Mouse (Mus musculus) spleen, adult 2 months (tissue): Measurements from ENCODE around the gene Gng3.

Source experiments
- CTCF ChIP-seq: fragments of 200-500 bp; IDR thresholded peaks from 2 replicates; pipeline ENCODE4 v1.5.1; 2011; ENCODE audit warnings: mild to moderate bottlenecking, inconsistent platforms; ENCODE audit not compliant: insufficient read depth, insufficient read length, insufficient replicate concordance; ENCODE audit errors: extremely low read depth
- POLR2A ChIP-seq: fragments of 200-500 bp; IDR thresholded peaks from 2 replicates; pipeline ENCODE4 v1.6.1; 2011; ENCODE audit warnings: low read depth, low read length, inconsistent platforms

DNA sequence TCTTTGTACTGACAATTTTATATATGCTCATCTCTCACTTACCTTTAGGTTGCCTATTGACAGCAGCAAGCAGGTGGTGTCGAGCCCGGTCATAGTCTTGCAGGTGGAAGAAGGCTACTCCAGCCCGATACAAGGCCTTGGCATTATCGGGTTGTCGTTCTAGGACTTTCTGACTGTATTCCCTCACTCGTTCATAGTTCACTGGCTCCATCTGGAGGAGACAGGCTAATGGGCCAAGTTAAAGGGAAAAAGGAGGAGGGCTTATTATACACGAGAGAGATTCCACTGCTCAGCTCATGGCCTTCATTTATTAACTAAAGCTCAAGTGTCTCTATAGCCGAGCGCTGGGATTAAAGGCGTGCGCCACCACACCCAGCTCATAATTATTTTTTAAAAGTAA lies 23.2 kb downstream of the Gng3 start:
- TF ChIP-seq CTCF (no peak), POLR2A (no peak)
